Comparison of ENCODE assay signal across 10 mouse cellular contexts in the genomic region with DNA sequence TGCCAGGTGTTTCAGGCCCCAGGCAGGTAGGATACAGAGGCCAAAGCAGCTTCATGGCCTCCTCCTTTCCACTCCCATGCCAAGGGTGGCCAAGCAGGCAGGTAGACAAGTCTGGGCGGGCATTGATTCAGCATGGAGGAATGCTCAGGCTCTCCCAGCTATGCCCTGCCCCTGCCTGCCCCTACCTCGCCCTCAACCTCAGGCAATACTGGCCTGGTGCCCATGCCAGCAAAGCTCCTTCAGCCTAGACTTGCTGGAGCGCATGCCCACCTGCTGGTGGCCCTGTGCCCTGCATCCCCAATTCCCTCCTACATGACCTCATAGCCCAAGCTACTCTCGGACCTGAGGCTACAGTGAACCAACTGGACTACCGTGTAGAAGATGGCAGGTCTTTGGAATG. TPM values are rescaled to one million over a fixed set of nuclear protein-coding genes. Genes with fewer than 3 reads are reported as not detected.
A peak's percentile ranks its signal among the peaks of the same experiment; 100 is the strongest.
DNase-seq lines count a peak whose midpoint lies in the region; ATAC-seq lines count a peak whose summit lies in the region.
"Had no signal": no experiment of that assay in that cellular context is flagged by ENCODE, and none has a peak within 500 bp of the region (broad histone marks: within the 10 kb centered on the region; RNA-seq: fewer than 3 reads in every experiment).

No protein-coding gene starts in this region.

- H3K36me3 ChIP-seq in heart, embryonic 13.5 days, result no peaks in the 10 kb centered on the region
- H3K36me3 ChIP-seq in neural tube, embryonic 15.5 days, result no peaks in the 10 kb centered on the region
- no peaks in the 10 kb centered on the region for H3K36me3 ChIP-seq in liver, embryonic 11.5 days (ENCODE audit: control insufficient read depth, insufficient read depth, low read length)

- H3K4me3 ChIP-seq in heart, embryonic 13.5 days, result no peak overlapping the region
- no peak overlapping the region for H3K4me3 ChIP-seq in neural tube, embryonic 15.5 days (replicated peaks)
- no peak overlapping the region for H3K4me3 ChIP-seq in liver, embryonic 11.5 days (ENCODE audit: low read depth, low read length)

- DNase-seq in heart, postnatal 14 days, result no peak
- peak; percentile 16 for DNase-seq in ES-CJ7 (ENCODE audit: low read depth, low spot score)
- peak; percentile 94 for DNase-seq in gonadal fat pad, adult 2 months (ENCODE audit: low read depth)
- peak; percentile 69 to 76 for DNase-seq in lung, postnatal 4 days
- DNase-seq in layer of hippocampus, postnatal 36 days, result no peak
- DNase-seq in liver, embryonic 11.5 days (ENCODE audit: low spot score), result no peak
- DNase-seq: thymus, postnatal 14 days had no signal

- H3K27ac ChIP-seq in heart, embryonic 13.5 days (replicated peaks), result 0 out of 2 replicates have a peak overlapping the region, but pooled peaks have one; percentile 14
- no peak overlapping the region for H3K27ac ChIP-seq in neural tube, embryonic 15.5 days (replicated peaks)
- H3K27ac ChIP-seq in liver, embryonic 11.5 days (ENCODE audit: low read depth, low read length), result no peak overlapping the region

- intact Hi-C loops in heart, postnatal 14 days (cut with DNase I), result loop anchor here (5.0 kb wide), 1 partner anchor 120 kb away; no protein-coding TSS in a partner anchor

- 77% methylated on average over 5 of the region's 5 CpGs for WGBS in heart, embryonic 13.5 days
- 86% methylated on average over 5 of the region's 5 CpGs for WGBS in neural tube, embryonic 15.5 days
- 76% methylated on average over 5 of the region's 5 CpGs for WGBS in liver, embryonic 11.5 days

- H3K27me3 ChIP-seq in heart, embryonic 13.5 days (replicated peaks), result no peaks in the 10 kb centered on the region
- H3K27me3 ChIP-seq in neural tube, embryonic 15.5 days (replicated peaks), result no peaks in the 10 kb centered on the region
- no peaks in the 10 kb centered on the region; the same call in 1 of the 2 replicates for H3K27me3 ChIP-seq in liver, embryonic 11.5 days (replicated peaks; ENCODE audit: control insufficient read depth, insufficient read depth, low read length)

- no peak for ATAC-seq in heart, embryonic 13.5 days (ENCODE audit: extremely low read depth, insufficient number of reproducible peaks, low FRiP score, low TSS enrichment)
- no peak for ATAC-seq in neural tube, embryonic 15.5 days (ENCODE audit: low FRiP score)
- ATAC-seq in liver, embryonic 11.5 days (replicated peaks; ENCODE audit: low FRiP score), result no peak

- H3K4me1 ChIP-seq in heart, embryonic 13.5 days, result peaks cover 52% of the 10 kb centered on the region
- peaks cover 5% of the 10 kb centered on the region for H3K4me1 ChIP-seq in neural tube, embryonic 15.5 days
- H3K4me1 ChIP-seq in liver, embryonic 11.5 days (replicated peaks; ENCODE audit: control insufficient read depth, insufficient read depth, low read length), result peaks cover 12% of the 10 kb centered on the region; the same call in 1 of the 2 replicates

- no peak overlapping the region for H3K4me2 ChIP-seq in heart, embryonic 13.5 days
- H3K4me2 ChIP-seq in neural tube, embryonic 15.5 days, result no peak overlapping the region
- H3K4me2 ChIP-seq in liver, embryonic 11.5 days, result no peak overlapping the region

- no peak overlapping the region for H3K9ac ChIP-seq in heart, embryonic 13.5 days
- no peak overlapping the region for H3K9ac ChIP-seq in neural tube, embryonic 15.5 days (replicated peaks)
- no peak overlapping the region for H3K9ac ChIP-seq in liver, embryonic 11.5 days (ENCODE audit: low read depth, low read length)

- H3K9me3 ChIP-seq in heart, embryonic 13.5 days, result no peaks in the 10 kb centered on the region
- no peaks in the 10 kb centered on the region for H3K9me3 ChIP-seq in neural tube, embryonic 15.5 days (replicated peaks)
- H3K9me3 ChIP-seq in liver, embryonic 11.5 days (ENCODE audit: control insufficient read depth, low read length), result no peaks in the 10 kb centered on the region

RNA-seq across cellular contexts. Expression of gene Syt8, which starts 2.7 kb away (rescaled TPM):
- 0.19 and 0.41 TPM in 2 replicates for polyA plus RNA-seq in heart, embryonic 13.5 days (2015; fragmentation: Nextera tagmentation; extraction: Ambion mirVana)
- not detected for total RNA-seq in heart, postnatal 14 days (2021)
- 0.50 and 0.75 TPM in 2 replicates for polyA plus RNA-seq in gonadal fat pad, adult 2 months (2012; rRNA removed)
- polyA plus RNA-seq in neural tube, embryonic 15.5 days (2015; fragmentation: Nextera tagmentation; extraction: Ambion mirVana), result 0.14 TPM in 1 of 2 replicates, not detected in the other
- total RNA-seq in layer of hippocampus, postnatal 36 days (2021), result not detected
- 0.41 and 0.42 TPM in 2 replicates for polyA plus RNA-seq in liver, embryonic 11.5 days (2014; fragmentation: Nextera tagmentation; extraction: Ambion mirVana)
- polyA plus RNA-seq: heart, embryonic 14.5 days had no signal

RNA-seq across cellular contexts. Expression of gene Tnni2, which starts 4.3 kb away (rescaled TPM):
- polyA plus RNA-seq in heart, embryonic 13.5 days (2015; fragmentation: Nextera tagmentation; extraction: Ambion mirVana), result 34.8 and 41.9 TPM in 2 replicates
- 1 to 10 TPM; 5.7 to 7.8 TPM for total RNA-seq in heart, postnatal 14 days (2021)
- 2.0 and 7.1 TPM in 2 replicates for polyA plus RNA-seq in gonadal fat pad, adult 2 months (2012; rRNA removed)
- polyA plus RNA-seq in neural tube, embryonic 15.5 days (2015; fragmentation: Nextera tagmentation; extraction: Ambion mirVana), result 16.4 and 24.8 TPM in 2 replicates
- total RNA-seq in layer of hippocampus, postnatal 36 days (2021), result not detected
- polyA plus RNA-seq in liver, embryonic 11.5 days (2014; fragmentation: Nextera tagmentation; extraction: Ambion mirVana), result 1.9 and 3.7 TPM in 2 replicates

RNA-seq across cellular contexts. Expression of gene Lsp1, which starts 23.3 kb away (rescaled TPM):
- 51.0 and 54.6 TPM in 2 replicates for polyA plus RNA-seq in heart, embryonic 13.5 days (2015; fragmentation: Nextera tagmentation; extraction: Ambion mirVana)
- total RNA-seq in heart, postnatal 14 days (2021), result 10 to 100 TPM; 63.5 to 77.2 TPM
- 61.7 and 77.5 TPM in 2 replicates for polyA plus RNA-seq in gonadal fat pad, adult 2 months (2012; rRNA removed)
- polyA plus RNA-seq in neural tube, embryonic 15.5 days (2015; fragmentation: Nextera tagmentation; extraction: Ambion mirVana), result 6.9 and 58.6 TPM in 2 replicates
- total RNA-seq in layer of hippocampus, postnatal 36 days (2021), result 1 to 10 TPM; 1.2 to 3.4 TPM
- 19.2 and 20.7 TPM in 2 replicates for polyA plus RNA-seq in liver, embryonic 11.5 days (2014; fragmentation: Nextera tagmentation; extraction: Ambion mirVana)

RNA-seq across cellular contexts. Expression of gene Ctsd, which starts 49.5 kb away (rescaled TPM):
- 443 and 485 TPM in 2 replicates for polyA plus RNA-seq in heart, embryonic 13.5 days (2015; fragmentation: Nextera tagmentation; extraction: Ambion mirVana)
- total RNA-seq in heart, postnatal 14 days (2021), result 100 to 1,000 TPM; 572 to 613 TPM
- polyA plus RNA-seq in gonadal fat pad, adult 2 months (2012; rRNA removed), result 1,099 and 1,739 TPM in 2 replicates
- polyA plus RNA-seq in neural tube, embryonic 15.5 days (2015; fragmentation: Nextera tagmentation; extraction: Ambion mirVana), result 304 and 310 TPM in 2 replicates
- 100 to 1,000 TPM; 289 to 292 TPM for total RNA-seq in layer of hippocampus, postnatal 36 days (2021)
- polyA plus RNA-seq in liver, embryonic 11.5 days (2014; fragmentation: Nextera tagmentation; extraction: Ambion mirVana), result 316 and 340 TPM in 2 replicates

RNA-seq across cellular contexts. Expression of gene Gm49369, which starts 54.9 kb away (rescaled TPM):
- 2.3 TPM in 1 of 2 replicates, not detected in the other for polyA plus RNA-seq in heart, embryonic 13.5 days (2015; fragmentation: Nextera tagmentation; extraction: Ambion mirVana)
- total RNA-seq in heart, postnatal 14 days (2021), result 1 to 10 TPM; 2.4 to 6.7 TPM
- 0.74 and 1.0 TPM in 2 replicates for polyA plus RNA-seq in gonadal fat pad, adult 2 months (2012; rRNA removed)
- polyA plus RNA-seq in neural tube, embryonic 15.5 days (2015; fragmentation: Nextera tagmentation; extraction: Ambion mirVana), result not detected in 2 replicates
- not detected for total RNA-seq in layer of hippocampus, postnatal 36 days (2021)
- not detected in 2 replicates for polyA plus RNA-seq in liver, embryonic 11.5 days (2014; fragmentation: Nextera tagmentation; extraction: Ambion mirVana)
- polyA plus RNA-seq: heart, embryonic 14.5 days had no signal

Comparison
In these comparisons a context has a peak if more than half of its experiments do, and no peak if none do; other contexts are left out.
1. DNase-seq: peak in ES-CJ7 (single experiment), gonadal fat pad, adult 2 months (single experiment) and lung, postnatal 4 days (2 of 2); none in heart, postnatal 14 days (0 of 2), layer of hippocampus, postnatal 36 days (0 of 2) and liver, embryonic 11.5 days (single experiment).